Mouse (Mus musculus) midbrain, embryonic 10.5 days (tissue): Measurements from ENCODE around the gene Hhat. TPM values are rescaled to one million over a fixed set of nuclear protein-coding genes. Genes with fewer than 3 reads are reported as not detected.

ENCODE experiments used
- DNase-seq: peaks from one replicate; pipeline ENCODE4 v3.0.0-alpha.2; 2017; ENCODE audit warnings: low spot score
- H3K27ac ChIP-seq: fragments of 300-500 bp; sonication (generic); replicated peaks from 2 replicates; pipeline ENCODE4 v1.5.1; 2016; ENCODE audit warnings: mild to moderate bottlenecking
- H3K27me3 ChIP-seq: fragments of 300-500 bp; sonication (generic); 2 replicates; pipeline ENCODE4 v1.6.1; 2016; ENCODE audit warnings: low read depth, mild to moderate bottlenecking; ENCODE audit not compliant: poor library complexity, severe bottlenecking
- H3K36me3 ChIP-seq: fragments of 300-500 bp; sonication (generic); 2 replicates; pipeline ENCODE4 v1.6.1; 2016; ENCODE audit warnings: mild to moderate bottlenecking, moderate library complexity
- H3K4me1 ChIP-seq: fragments of 300-500 bp; sonication (generic); 2 replicates; pipeline ENCODE4 v1.6.1; 2016
- H3K4me3 ChIP-seq: fragments of 300-500 bp; sonication (generic); 2 replicates; pipeline ENCODE4 v1.5.1; 2016; ENCODE audit warnings: mild to moderate bottlenecking, moderate library complexity
- H3K9me3 ChIP-seq: fragments of 300-500 bp; sonication (generic); replicated peaks from 2 replicates; pipeline ENCODE4 v1.6.1; 2016; ENCODE audit warnings: mild to moderate bottlenecking
- WGBS: fragments of 180-500 bp; shearing (Covaris S2); methylation state at CpG from one replicate; pipeline ENCODE4 v1.1.7; 2016; 5-methylcytosine and 5-hydroxymethylcytosine counted together
- polyA plus RNA-seq: library from polyadenylated mRNA; unstranded; fragments of >200 nt; fragmentation: Nextera tagmentation; extraction: Ambion mirVana; gene quantifications from 2 replicates; pipeline ENCODE4 v1.2.1, GENCODE M21; 2016

The Hhat gene
- polyA plus RNA-seq, 1 experiment from 2014 or later: 8.2 TPM

DNA sequence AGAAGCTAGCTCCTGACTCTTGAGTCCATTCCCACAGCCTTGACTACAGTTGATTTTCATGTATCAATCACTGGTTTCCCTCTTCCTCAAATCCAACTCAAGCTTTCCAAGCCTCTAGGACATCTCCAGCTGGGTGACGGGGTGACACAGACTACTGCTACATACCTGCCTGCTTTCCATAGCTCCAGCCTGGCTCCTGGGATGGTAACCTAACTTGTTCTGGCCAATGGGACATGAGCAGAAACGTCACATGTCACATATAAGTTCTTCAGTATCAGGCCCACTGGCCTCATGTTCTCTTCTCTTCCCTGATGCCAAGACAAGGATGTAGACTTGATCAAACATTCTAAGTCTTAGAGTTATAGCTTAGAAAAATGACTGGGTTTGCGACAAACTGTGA, 220.5 kb downstream of the Hhat start:
- no peak overlapping the region for H3K4me3 ChIP-seq
- no peaks in the 10 kb centered on the region for H3K9me3 ChIP-seq
- 0 out of 2 replicates have a peak, but pooled peaks cover 5% of the 10 kb centered on the region for H3K4me1 ChIP-seq
- no peak for DNase-seq
- no peaks in the 10 kb centered on the region for H3K27me3 ChIP-seq
- H3K27ac ChIP-seq: no peak overlapping the region
- no peaks in the 10 kb centered on the region for H3K36me3 ChIP-seq
- WGBS: 86% methylated on average over 3 of the region's 3 CpGs

DNA sequence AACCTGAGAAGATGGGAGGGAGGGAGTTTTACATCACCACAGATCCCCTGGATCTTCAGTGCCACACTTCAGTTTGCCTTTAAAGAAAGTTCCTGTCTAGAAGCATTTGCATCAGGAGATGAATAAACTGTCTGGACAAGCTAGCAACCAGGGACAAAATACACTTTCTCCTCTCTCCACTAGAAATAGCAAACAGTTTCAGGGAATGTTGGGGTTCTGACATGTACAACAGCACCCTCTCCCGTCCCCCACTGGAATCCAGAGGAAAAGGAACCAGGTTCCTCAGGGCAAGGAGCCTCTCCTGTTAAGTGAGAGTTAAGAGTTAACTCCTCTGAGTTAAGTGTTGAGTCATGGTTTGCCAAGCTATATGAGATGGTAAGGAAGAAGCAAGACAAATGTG, 224.2 kb downstream of the Hhat start:
- no peak overlapping the region for H3K27ac ChIP-seq

DNA sequence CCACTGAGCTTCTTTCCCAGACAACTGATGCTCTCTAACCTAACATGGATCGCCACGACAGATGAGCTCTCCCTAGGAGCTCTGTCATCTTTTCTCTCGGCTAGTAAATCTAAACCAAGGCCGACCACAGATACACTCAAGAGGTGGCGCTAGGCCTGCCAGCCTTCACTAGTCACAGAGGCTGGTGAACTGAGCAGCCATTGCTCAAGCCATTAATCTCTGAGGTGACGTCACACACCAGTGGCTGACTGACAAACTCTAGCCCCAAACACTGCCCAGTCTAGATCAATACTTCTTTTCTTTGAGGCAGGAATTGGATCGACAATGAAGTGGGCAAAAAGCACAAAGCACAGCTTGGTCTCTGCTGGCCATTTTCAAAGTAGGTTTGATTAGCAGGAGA, 226.1 kb downstream of the Hhat start:
- no peak for DNase-seq
- no peaks in the 10 kb centered on the region for H3K27me3 ChIP-seq
- no peaks in the 10 kb centered on the region for H3K9me3 ChIP-seq
- H3K4me3 ChIP-seq: no peak overlapping the region
- H3K27ac ChIP-seq: peak overlapping the region; percentile 72
- peaks cover 37% of the 10 kb centered on the region for H3K4me1 ChIP-seq
- H3K36me3 ChIP-seq: no peaks in the 10 kb centered on the region
- 63% methylated on average over 7 of the region's 7 CpGs for WGBS

More for the DNA sequence above, 224.2 kb downstream of the Hhat start:
- Histone ChIP-seq H3K36me3 (no peaks in the 10 kb centered on the region), H3K9me3 (no peaks in the 10 kb centered on the region), H3K4me3 (no peak overlapping the region), H3K27me3 (no peaks in the 10 kb centered on the region), H3K4me1 (peaks cover 32% of the 10 kb centered on the region)
- no peak for DNase-seq
- 45% methylated on average over 1 of the region's 1 CpGs for WGBS

DNA sequence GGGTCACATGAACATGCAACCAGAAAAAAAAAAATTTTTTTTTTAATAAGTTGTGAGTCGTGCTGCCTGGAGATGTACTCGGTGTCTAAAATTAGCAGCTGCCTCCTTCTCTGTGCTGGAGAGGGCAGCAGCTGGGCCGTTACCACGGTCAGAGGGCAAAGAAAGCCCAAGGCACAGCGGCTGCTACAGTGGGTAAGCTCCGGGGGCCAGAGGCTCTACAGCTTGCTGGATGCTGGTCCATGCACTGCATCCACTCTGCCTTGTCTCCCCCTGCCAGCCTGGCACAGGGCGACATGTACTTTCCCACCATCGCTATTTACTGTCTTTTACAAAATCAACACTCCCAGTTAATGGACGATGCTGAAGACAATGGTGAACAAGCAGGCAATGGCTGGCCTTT, 226.9 kb downstream of the Hhat start:
- DNase-seq: no peak
- WGBS: 86% methylated on average over 9 of the region's 9 CpGs
- Histone ChIP-seq H3K27me3 (no peaks in the 10 kb centered on the region), H3K4me3 (no peak overlapping the region), H3K27ac (peak overlapping the region; percentile 72), H3K36me3 (no peaks in the 10 kb centered on the region), H3K9me3 (no peaks in the 10 kb centered on the region), H3K4me1 (peaks cover 37% of the 10 kb centered on the region)

DNA sequence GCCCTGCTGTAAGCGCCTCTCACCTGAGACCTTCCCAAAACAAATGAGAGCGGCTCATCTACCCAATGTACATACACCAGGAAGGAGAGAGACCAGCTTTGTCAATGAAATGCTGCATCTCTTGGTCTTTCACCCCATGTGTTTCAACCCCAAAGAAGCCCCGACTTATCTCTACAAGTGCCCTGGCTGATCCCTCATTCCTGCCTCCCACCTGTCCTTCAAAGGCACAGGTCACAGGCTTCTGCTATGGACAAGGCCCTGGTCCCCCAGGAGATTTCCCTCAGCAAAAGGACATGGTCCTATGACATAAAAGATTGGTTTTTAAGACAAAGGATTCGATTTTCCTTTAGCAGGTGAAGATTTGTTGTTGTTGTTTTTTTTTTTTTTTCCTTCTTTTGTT, 227.3 kb downstream of the Hhat start:
- DNase-seq: no peak
- 87% methylated on average over 4 of the region's 4 CpGs for WGBS
- Histone ChIP-seq H3K27ac (peak overlapping the region; percentile 72), H3K27me3 (no peaks in the 10 kb centered on the region), H3K36me3 (no peaks in the 10 kb centered on the region), H3K9me3 (no peaks in the 10 kb centered on the region), H3K4me3 (no peak overlapping the region), H3K4me1 (peaks cover 37% of the 10 kb centered on the region)

DNA sequence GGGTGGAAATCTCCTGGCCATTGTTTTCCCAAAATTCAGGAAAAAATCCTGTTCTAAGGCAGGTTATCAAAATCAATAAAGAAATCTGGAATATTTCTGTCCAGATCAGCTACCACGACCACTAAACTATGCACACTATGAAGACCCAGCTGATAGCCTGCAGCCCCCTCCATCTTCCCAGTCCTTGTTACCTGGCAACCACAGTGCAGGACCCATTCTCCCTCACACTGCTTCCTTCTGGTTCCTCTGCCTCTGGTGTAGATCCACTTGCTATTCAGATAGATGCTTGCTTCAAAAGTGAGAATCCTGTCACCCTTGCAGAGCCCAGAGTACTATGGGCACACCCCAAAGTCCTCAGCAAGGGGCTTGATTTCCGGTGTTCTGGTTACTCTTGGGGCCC, 228.9 kb downstream of the Hhat start:
- no peaks in the 10 kb centered on the region for H3K9me3 ChIP-seq
- no peak overlapping the region for H3K27ac ChIP-seq
- H3K36me3 ChIP-seq: no peaks in the 10 kb centered on the region
- no peaks in the 10 kb centered on the region for H3K27me3 ChIP-seq
- DNase-seq: no peak
- no peak overlapping the region for H3K4me3 ChIP-seq
- H3K4me1 ChIP-seq: peaks cover 37% of the 10 kb centered on the region
- 82% methylated on average over 2 of the region's 2 CpGs for WGBS

DNA sequence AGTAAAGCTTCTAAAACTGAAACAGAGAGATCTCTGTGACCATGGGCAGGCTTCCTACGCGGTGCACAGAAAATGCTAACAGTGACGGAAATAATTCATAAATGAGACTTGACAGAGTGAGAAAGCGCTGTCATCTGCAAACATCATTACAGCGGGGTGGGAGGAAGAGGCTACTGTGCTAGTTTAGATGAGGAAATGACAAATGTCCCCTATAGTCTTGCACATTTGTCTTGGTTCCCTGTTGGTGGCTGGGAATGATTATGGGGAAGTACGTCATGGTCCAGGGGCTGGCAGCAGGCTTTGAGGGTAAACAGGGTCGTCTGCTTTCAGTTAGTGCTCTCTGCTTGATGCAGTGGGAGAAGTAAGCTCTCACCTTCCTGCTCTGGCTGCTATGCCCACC, 233.9 kb downstream of the Hhat start:
- 83% methylated on average over 7 of the region's 7 CpGs for WGBS

DNA sequence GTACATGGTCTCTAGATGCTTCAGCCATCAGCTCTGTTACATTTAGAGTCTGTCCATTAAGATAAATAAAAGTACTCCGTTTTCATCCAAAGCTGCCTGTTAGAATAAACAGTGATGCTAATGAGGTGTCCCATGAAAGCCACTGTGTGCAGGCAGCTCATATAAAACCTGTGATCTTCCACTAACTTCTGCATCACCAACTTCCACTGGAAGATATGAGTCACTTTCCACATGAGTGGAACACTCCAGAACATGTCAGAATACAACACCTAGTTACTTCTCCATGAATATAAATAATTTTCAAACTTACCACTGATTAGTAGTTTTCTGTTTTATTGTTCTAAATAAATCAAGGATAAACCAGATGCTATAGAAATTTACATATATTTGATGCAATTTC, 234.6 kb downstream of the Hhat start:
- peaks cover under 1% of the 10 kb centered on the region; the same call in 1 of the 2 replicates for H3K4me1 ChIP-seq
- DNase-seq: no peak
- H3K27me3 ChIP-seq: no peaks in the 10 kb centered on the region
- no peaks in the 10 kb centered on the region for H3K36me3 ChIP-seq
- WGBS: 63% methylated on average over 1 of the region's 1 CpGs
- no peaks in the 10 kb centered on the region for H3K9me3 ChIP-seq
- no peak overlapping the region for H3K27ac ChIP-seq
- H3K4me3 ChIP-seq: no peak overlapping the region

More for the DNA sequence above, 233.9 kb downstream of the Hhat start:
- DNase-seq: no peak
- Histone ChIP-seq H3K36me3 (no peaks in the 10 kb centered on the region), H3K27ac (no peak overlapping the region), H3K9me3 (no peaks in the 10 kb centered on the region), H3K27me3 (no peaks in the 10 kb centered on the region), H3K4me1 (peaks cover 8% of the 10 kb centered on the region; the same call in 1 of the 2 replicates), H3K4me3 (no peak overlapping the region)

DNA sequence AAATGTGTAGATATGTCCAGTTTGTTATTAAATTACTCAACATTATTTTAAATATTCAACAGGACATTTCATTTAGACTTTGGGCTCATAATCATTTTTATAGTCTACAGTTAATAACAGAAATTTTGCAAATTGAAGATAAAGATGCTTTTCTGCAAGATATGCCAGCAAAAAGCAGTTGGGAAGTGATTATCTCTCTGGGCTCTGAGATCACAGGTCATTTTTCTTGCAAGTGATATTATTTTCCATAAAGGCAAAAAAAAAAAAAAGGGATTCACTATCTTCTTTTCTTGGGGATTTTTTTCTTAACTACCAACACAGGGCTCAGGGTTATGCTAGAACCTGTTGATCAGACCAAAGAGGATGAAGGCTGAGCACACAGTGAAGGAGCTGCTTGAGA, 238.0 kb downstream of the Hhat start:
- Histone ChIP-seq H3K27me3 (no peaks in the 10 kb centered on the region), H3K9me3 (no peaks in the 10 kb centered on the region), H3K36me3 (no peaks in the 10 kb centered on the region), H3K4me1 (peaks cover 4% of the 10 kb centered on the region), H3K4me3 (no peak overlapping the region), H3K27ac (no peak overlapping the region)
- no peak for DNase-seq

DNA sequence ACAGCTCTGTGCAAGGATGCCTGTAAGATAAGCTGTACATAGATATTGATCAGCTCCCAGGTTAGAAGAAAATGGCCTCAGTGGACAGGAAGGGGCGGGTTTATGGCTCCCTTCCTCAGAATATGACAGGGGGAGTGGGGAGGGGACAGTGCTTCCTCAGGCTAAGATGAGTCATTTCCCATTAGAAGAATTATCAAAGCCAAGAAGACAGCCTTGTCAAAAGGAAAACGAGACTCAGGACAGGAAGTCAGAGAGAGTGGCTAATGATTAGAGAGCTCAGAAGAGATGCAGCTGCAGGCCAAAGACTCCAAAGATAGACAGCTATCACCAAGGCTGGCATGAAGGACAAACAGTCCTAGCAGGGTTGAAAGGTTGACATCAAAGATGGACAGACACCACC, 238.8 kb downstream of the Hhat start:
- H3K27ac ChIP-seq: no peak overlapping the region
- peaks cover 11% of the 10 kb centered on the region for H3K4me1 ChIP-seq
- H3K9me3 ChIP-seq: no peaks in the 10 kb centered on the region
- H3K27me3 ChIP-seq: no peaks in the 10 kb centered on the region
- no peak overlapping the region for H3K4me3 ChIP-seq
- DNase-seq: no peak
- H3K36me3 ChIP-seq: no peaks in the 10 kb centered on the region
- 73% methylated on average over 2 of the region's 2 CpGs for WGBS

DNA sequence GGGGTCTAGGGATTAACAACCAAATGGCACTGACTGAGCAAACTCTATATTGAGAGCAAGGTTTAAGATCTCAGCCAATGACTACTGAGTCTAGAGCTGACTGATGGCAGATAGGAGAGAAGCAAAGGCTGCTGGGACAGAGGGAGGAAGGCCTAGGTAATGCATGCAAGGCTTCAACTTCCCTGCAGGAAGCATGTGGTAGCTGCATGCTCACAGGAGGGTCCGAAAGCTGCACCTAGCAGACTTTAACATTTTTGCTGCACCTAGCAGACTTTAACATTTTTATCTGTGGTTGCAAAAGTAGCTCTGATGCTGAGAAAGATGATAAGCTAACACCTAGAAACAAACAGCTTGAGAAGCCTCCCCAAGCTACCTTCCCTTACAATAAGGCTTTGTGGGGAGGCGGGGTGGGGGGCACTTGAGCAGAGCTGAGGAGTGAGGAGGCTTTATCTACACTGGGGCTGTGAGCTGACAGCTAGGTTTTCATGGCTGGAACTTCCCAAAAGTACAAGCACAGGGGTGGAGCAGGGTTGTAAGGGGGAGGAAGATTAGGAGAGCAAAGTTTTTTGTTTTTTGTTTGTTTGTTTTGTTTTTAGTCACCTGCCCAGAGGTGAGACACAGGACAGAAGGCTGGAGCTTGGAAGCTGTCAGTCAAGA, 239.4 kb downstream of the Hhat start:
- Histone ChIP-seq H3K9me3 (no peaks in the 10 kb centered on the region), H3K27ac (no peak overlapping the region), H3K4me1 (peaks cover 12% of the 10 kb centered on the region), H3K36me3 (no peaks in the 10 kb centered on the region), H3K4me3 (no peak overlapping the region), H3K27me3 (no peaks in the 10 kb centered on the region)
- 55% methylated on average over 2 of the region's 2 CpGs for WGBS
- DNase-seq: no peak

DNA sequence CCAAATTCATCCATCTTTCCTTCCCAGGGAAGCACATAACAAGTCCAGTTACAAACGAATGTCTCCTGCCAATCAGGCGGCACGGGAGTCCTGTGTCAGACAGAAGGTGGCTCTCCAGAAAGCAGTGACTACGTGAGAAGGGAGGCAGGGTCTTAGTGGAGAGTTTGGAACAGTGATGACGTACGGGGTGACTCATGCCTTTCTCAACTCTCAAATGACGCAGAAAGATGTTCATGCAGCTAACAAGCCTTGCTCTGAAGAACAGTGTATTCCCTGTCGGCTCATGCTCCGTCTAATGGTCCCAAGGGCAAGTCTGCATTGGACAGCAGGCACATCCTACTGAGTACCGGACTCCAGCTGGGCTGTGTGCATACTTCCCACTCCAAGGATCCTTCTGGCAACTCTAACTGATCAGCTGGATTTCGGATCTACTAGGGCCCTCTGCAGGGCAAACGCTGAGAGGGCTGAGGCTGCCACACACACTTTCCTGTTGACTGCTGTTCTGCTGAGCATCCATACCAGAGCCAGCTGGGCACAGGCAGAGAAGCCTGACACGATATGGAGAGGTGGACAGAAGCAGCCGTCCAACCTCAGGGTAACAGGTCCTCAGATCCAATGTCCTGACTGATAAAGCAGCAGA, 245.2 kb downstream of the Hhat start:
- no peak overlapping the region for H3K27ac ChIP-seq
- H3K36me3 ChIP-seq: no peaks in the 10 kb centered on the region
- H3K4me1 ChIP-seq: peaks cover 52% of the 10 kb centered on the region
- no peaks in the 10 kb centered on the region for H3K9me3 ChIP-seq
- no peaks in the 10 kb centered on the region for H3K27me3 ChIP-seq
- WGBS: 81% methylated on average over 14 of the region's 14 CpGs
- DNase-seq: no peak
- no peak overlapping the region for H3K4me3 ChIP-seq

DNA sequence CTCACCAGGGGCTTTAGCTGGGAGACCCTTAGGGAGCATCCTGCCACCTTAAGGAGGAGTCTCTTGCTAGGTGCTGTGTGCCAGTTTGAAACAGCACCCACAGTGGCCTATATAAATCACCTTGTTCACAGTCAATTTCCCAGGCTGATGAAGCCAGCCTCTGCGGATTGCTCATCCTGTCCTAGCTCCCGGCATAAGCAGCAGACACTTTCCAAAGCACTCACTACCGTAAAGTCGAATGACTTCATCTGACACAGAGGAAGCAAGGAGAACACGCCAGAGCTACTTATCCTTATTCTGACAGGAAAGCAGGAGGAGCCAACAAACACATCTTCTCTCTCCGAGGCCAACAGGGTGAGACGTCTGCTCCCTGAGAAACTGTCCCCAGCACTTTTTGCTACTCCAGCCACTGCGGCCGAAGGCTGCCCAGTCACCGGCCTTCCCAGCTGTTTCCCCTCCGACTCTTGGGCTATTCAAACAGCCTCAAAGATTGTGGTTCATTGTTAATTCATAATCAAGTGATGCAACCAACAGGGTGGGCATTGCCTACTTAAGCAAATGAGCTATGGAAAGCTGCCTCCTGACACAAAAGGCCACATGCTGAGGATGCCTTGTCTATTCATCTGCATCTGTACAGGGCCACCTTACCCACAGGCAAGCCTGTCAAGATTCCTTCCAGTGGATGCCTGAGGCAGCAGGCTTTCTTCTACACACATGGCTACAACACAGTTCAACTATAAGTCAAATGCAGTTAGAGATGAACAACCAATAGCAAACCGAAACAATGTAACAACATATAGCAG, 248.4 kb downstream of the Hhat start:
- no peak overlapping the region for H3K4me3 ChIP-seq
- no peak for DNase-seq
- peak overlapping the region; percentile 24; the same call in 1 of the 2 replicates for H3K27ac ChIP-seq
- WGBS: 49% methylated on average over 12 of the region's 12 CpGs
- no peaks in the 10 kb centered on the region for H3K36me3 ChIP-seq
- H3K27me3 ChIP-seq: no peaks in the 10 kb centered on the region
- H3K4me1 ChIP-seq: peaks cover 50% of the 10 kb centered on the region
- H3K9me3 ChIP-seq: no peaks in the 10 kb centered on the region
